Mouse (Mus musculus): ENCODE measurements at regions not wholly inside any gene's neighbourhood (a gene's known extent, or its start where the extent isn't known, plus 50 kb on each side); places are given as distances from the start of the nearest gene placed in this dataset.

DNA sequence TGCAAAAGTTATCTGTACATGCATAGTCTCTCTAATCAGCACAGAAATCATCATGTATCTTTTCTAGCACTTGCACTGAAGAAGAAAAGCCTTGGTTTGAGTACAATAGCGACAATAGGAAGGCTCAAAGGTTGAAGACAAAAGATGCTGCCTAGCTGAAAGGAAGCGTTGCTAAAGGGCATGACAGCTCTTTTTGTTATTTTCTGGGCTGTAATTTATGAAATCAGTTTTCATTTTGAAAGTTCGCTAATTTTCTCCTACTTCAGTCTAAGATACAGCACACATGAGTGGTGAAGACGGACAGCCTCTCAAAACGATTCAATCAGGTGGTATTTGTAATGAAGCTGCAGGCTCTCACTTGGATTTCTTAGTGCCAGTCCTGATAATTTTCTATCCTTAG, 124.4 kb upstream of the Zfp352 start:
- H3K4me3 ChIP-seq (replicated peaks; ENCODE audit: low read depth, low read length) = no peak overlapping the region
- WGBS = 16% methylated on average over 5 of the region's 5 CpGs
- no peaks in the 10 kb centered on the region for H3K9me3 ChIP-seq (ENCODE audit: control insufficient read depth, low read length)
- ATAC-seq (ENCODE audit: low FRiP score, low TSS enrichment) (no peak), DNase-seq (peak; percentile 8)
- no peaks in the 10 kb centered on the region for H3K27me3 ChIP-seq (ENCODE audit: control insufficient read depth, insufficient read depth, low read length)
- no peak overlapping the region for H3K27ac ChIP-seq (replicated peaks; ENCODE audit: low read depth, low read length)
- no peak overlapping the region for H3K4me2 ChIP-seq (ENCODE audit: low read length)
- no peaks in the 10 kb centered on the region for H3K4me1 ChIP-seq (ENCODE audit: control insufficient read depth, insufficient read depth, low read length)
- H3K36me3 ChIP-seq (ENCODE audit: control insufficient read depth, insufficient read depth, low read length) = no peaks in the 10 kb centered on the region
- no peak overlapping the region for H3K9ac ChIP-seq (replicated peaks; ENCODE audit: low read length)

DNA sequence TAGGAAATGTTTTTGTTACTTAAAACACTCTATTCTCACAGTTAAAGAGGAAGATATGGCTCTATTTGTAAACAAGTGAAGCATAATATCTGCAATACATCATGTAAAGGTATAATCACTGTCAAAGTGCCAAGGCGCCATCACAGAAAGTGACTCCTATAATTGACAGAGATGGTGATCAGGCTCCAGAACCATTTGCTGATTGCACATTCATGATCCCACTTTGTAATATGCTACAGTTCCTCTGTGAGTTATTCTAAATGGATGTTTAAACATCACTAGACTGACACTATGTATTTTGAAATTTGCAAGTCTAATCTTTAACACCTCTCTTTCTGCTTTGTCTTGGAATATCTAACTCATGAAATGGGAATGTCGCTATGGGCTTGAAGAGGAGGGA, 109.8 kb upstream of the Zfp352 start:
- Histone ChIP-seq H3K36me3 (ENCODE audit: control insufficient read depth, insufficient read depth, low read length) (no peaks in the 10 kb centered on the region), H3K9ac (replicated peaks; ENCODE audit: low read length) (no peak overlapping the region), H3K9me3 (ENCODE audit: control insufficient read depth, low read length) (no peaks in the 10 kb centered on the region), H3K27ac (replicated peaks; ENCODE audit: low read depth, low read length) (no peak overlapping the region), H3K27me3 (ENCODE audit: control insufficient read depth, insufficient read depth, low read length) (no peaks in the 10 kb centered on the region), H3K4me3 (replicated peaks; ENCODE audit: low read depth, low read length) (no peak overlapping the region), H3K4me2 (ENCODE audit: low read length) (no peak overlapping the region), H3K4me1 (ENCODE audit: control insufficient read depth, insufficient read depth, low read length) (no peaks in the 10 kb centered on the region)
- ATAC-seq (ENCODE audit: low FRiP score, low TSS enrichment) (no peak), DNase-seq (no peak)
- 88% methylated on average over 2 of the region's 2 CpGs for WGBS

DNA sequence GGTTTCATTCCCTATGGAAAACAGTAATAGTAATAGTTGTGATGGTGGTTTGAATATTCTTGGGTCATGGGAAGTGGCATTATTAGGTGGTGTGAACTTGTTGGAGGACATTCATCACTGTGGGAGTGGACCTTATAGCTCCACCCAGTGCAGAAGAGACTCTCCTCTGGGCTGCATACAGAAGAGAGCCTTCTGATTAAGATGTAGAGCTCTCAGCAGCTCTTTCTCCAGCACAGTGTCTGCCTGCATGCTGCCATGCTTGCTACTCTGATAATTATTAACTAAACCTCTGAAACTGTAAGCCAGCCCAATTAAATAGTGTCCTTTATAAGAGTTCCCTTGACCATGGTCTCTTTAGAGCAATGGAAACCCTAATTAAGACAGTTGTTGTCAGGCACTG, 92.7 kb upstream of the Zfp352 start:
- H3K4me1 ChIP-seq (ENCODE audit: control insufficient read depth, insufficient read depth, low read length) = no peaks in the 10 kb centered on the region
- ATAC-seq (ENCODE audit: low FRiP score, low TSS enrichment) (no peak), DNase-seq (no peak)
- no peak overlapping the region for H3K4me3 ChIP-seq (replicated peaks; ENCODE audit: low read depth, low read length)
- H3K36me3 ChIP-seq (ENCODE audit: control insufficient read depth, insufficient read depth, low read length) = no peaks in the 10 kb centered on the region
- H3K27ac ChIP-seq (replicated peaks; ENCODE audit: low read depth, low read length) = no peak overlapping the region
- no peaks in the 10 kb centered on the region for H3K9me3 ChIP-seq (ENCODE audit: control insufficient read depth, low read length)
- H3K9ac ChIP-seq (replicated peaks; ENCODE audit: low read length) = no peak overlapping the region
- H3K4me2 ChIP-seq (ENCODE audit: low read length) = no peak overlapping the region
- no peaks in the 10 kb centered on the region for H3K27me3 ChIP-seq (ENCODE audit: control insufficient read depth, insufficient read depth, low read length)

DNA sequence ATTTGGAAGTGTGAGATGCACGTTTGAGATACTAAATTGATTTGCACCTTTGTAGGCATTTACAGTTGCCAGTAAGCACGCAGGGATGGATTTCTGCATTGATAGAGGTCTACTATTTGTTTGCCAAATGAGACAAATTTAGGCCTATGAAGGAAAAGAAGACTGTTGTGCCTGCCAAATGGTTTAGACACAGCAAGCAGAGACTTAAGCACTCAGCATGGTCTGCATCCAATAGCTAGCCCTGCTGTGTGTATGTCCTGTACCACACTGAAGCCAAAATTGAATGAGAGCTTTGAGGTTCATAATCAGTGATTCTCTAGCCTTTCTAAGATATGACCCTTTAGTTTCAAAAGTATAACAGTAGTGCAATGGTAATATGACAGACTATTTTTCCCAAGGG, 74.5 kb upstream of the Zfp352 start:
- ATAC-seq (ENCODE audit: low FRiP score, low TSS enrichment) = no peak
- Histone ChIP-seq H3K4me1 (ENCODE audit: control insufficient read depth, insufficient read depth, low read length) (no peaks in the 10 kb centered on the region), H3K9ac (replicated peaks; ENCODE audit: low read length) (no peak overlapping the region), H3K9me3 (ENCODE audit: control insufficient read depth, low read length) (no peaks in the 10 kb centered on the region), H3K27ac (replicated peaks; ENCODE audit: low read depth, low read length) (no peak overlapping the region), H3K4me2 (ENCODE audit: low read length) (no peak overlapping the region), H3K27me3 (ENCODE audit: control insufficient read depth, insufficient read depth, low read length) (no peaks in the 10 kb centered on the region), H3K4me3 (replicated peaks; ENCODE audit: low read depth, low read length) (no peak overlapping the region), H3K36me3 (ENCODE audit: control insufficient read depth, insufficient read depth, low read length) (no peaks in the 10 kb centered on the region)
- WGBS = 89% methylated on average over 2 of the region's 2 CpGs
- DNase-seq = no peak
